Mouse (Mus musculus) forebrain, embryonic 14.5 days (tissue): ENCODE data around the gene Nasp. TPM values are rescaled to one million over a fixed set of nuclear protein-coding genes. Genes with fewer than 3 reads are reported as not detected.

Experiments
- ATAC-seq: fragments of 200-750 bp; cut with Nextera tagmentation; 2 replicates; pipeline ENCODE4 v1.8.0; 2017; ENCODE audit warnings: mild to moderate bottlenecking, moderate library complexity
- DNase-seq: peaks from one replicate; pipeline ENCODE4 v3.0.0-alpha.2; 2015; ENCODE audit warnings: low spot score
- H3K27ac ChIP-seq: fragments of 300-500 bp; sonication (generic); 2 replicates; pipeline ENCODE4 v1.5.1; 2014; ENCODE audit warnings: low read depth, mild to moderate bottlenecking, control low read depth, low read length, moderate library complexity
- H3K27me3 ChIP-seq: fragments of 300-500 bp; sonication (generic); replicated peaks from 2 replicates; pipeline ENCODE4 v1.6.1; 2014; ENCODE audit warnings: low read length, control low read depth, mixed read lengths; ENCODE audit not compliant: control insufficient read depth, insufficient read depth
- H3K36me3 ChIP-seq: fragments of 300-500 bp; sonication (generic); 2 replicates; pipeline ENCODE4 v1.6.1; 2014; ENCODE audit warnings: low read length, control low read depth; ENCODE audit not compliant: control insufficient read depth, insufficient read depth
- H3K4me1 ChIP-seq: fragments of 300-500 bp; sonication (generic); 2 replicates; pipeline ENCODE4 v1.6.1; 2014; ENCODE audit warnings: antibody characterized with exemption, low read length, control low read depth; ENCODE audit not compliant: control insufficient read depth, insufficient read depth
- H3K4me2 ChIP-seq: fragments of 300-500 bp; sonication (generic); 2 replicates; pipeline ENCODE4 v1.6.1; 2014; ENCODE audit warnings: mild to moderate bottlenecking, control low read depth, low read length
- H3K4me3 ChIP-seq: fragments of 300-500 bp; sonication (generic); 2 replicates; pipeline ENCODE4 v1.5.1; 2014; ENCODE audit warnings: low read depth, low read length, control low read depth
- H3K9ac ChIP-seq: fragments of 300-500 bp; sonication (generic); 2 replicates; pipeline ENCODE4 v1.6.1; 2014; ENCODE audit warnings: mild to moderate bottlenecking, low read length, control low read depth, moderate library complexity
- H3K9me3 ChIP-seq: fragments of 300-500 bp; sonication (generic); replicated peaks from 2 replicates; pipeline ENCODE4 v1.6.1; 2016; ENCODE audit warnings: low read length, control low read depth, mixed read lengths; ENCODE audit not compliant: control insufficient read depth
- WGBS: fragments of 180-500 bp; shearing (Covaris S2); extraction: QIAGEN DNeasy Blood & Tissue Kit; methylation state at CpG from one replicate; pipeline ENCODE4 v1.1.7; 2014; 5-methylcytosine and 5-hydroxymethylcytosine counted together
- polyA plus RNA-seq: library from polyadenylated mRNA; unstranded; fragments of >200 nt; fragmentation: Nextera tagmentation; extraction: Ambion mirVana; gene quantifications from 2 replicates; pipeline ENCODE4 v1.2.1, GENCODE M21; 2014

Gene Nasp
- polyA plus RNA-seq, 1 experiment from 2014 or later: 125 TPM

DNA sequence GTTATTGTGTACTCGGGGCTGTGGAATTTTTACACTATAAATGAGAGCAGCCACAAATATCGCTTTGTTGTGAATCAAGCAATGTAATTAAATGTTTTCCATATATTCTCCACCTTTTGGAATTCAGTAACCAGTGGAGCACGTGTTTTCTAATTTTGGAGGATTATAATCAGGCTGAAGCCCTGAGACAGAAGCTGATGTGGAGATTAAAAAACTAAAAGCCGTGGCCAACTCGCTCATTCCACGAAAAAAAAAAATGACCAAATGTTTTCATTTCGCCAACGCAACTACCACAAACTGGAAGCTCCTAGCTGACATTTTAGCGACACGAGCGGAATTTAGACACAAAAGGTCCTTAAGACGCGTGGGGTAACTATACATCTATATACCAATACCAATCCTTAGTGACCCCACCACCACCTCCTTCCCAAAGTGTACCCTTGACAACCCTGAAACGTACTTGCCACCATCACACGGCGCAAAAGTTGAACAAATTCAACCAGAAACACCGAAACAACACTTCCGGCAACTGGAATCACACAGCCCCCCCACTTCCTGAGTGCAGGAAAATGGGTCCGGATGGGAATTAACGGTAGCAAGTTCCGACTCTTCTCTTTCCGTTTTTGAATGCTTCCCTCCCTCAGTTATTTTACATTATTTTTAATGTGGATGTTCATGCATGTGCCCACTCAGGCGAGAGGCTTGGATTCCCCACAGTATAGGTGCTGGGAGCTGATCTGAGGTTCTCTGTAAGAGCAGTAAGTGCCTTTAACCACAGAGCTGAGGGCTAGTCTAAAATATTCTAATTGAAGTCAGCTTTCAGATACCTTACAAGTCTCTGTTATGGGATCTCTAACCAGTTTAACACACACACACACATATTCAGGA is 72.1 kb downstream of the Nasp start, which contains the start of gene Tmem69:
Gene Tmem69, minus strand, starts transcription at position 524 of the 888 bp plus-strand sequence.
- Histone ChIP-seq H3K36me3 (peaks cover 17% of the 10 kb centered on the region), H3K27ac (peak within 1 kb of the TSS; percentile 85), H3K27me3 (no peaks in the 10 kb centered on the region), H3K4me3 (peak within 1 kb of the TSS; percentile 75), H3K9ac (peak within 1 kb of the TSS; percentile 79), H3K4me1 (peaks cover 17% of the 10 kb centered on the region), H3K4me2 (peak within 1 kb of the TSS; percentile 81), H3K9me3 (no peaks in the 10 kb centered on the region)
- DNase-seq: peak; percentile 88
- WGBS: 3% methylated on average over 23 of the region's 23 CpGs
- ATAC-seq: no peak

DNA sequence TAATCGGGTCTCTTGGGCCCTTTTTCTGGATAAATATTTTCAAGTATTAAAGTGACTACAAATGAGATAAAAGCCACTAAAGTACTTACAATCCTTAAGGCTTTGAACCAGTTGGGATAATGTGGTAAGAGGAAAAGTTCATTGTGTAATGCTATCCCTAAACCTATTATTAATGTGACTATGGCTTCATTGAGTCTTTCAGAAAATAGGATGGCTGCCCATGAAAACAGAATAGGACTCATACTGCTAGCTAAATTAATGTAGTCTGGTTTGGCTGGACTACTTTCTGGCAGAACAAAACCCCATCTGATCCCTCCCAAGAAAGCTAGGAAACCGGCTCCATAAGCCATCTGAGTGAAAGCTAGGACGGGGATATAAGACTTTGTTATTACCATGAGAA is 74.7 kb downstream of the Nasp start:
- H3K4me2 ChIP-seq: no peak overlapping the region
- peaks cover 4% of the 10 kb centered on the region; the same call in 1 of the 2 replicates for H3K4me1 ChIP-seq
- H3K36me3 ChIP-seq: peaks cover 17% of the 10 kb centered on the region
- H3K27ac ChIP-seq: no peak overlapping the region
- H3K9me3 ChIP-seq: no peaks in the 10 kb centered on the region
- ATAC-seq: no peak
- no peaks in the 10 kb centered on the region for H3K27me3 ChIP-seq
- no peak overlapping the region for H3K4me3 ChIP-seq
- H3K9ac ChIP-seq: no peak overlapping the region
- 82% methylated on average over 3 of the region's 3 CpGs for WGBS
- DNase-seq: no peak

Other genes with a start within 250 kb of the Nasp start
- 49.0 and 70.2 TPM in 2 replicates for gene Mast2, start 163.8 kb downstream of the Nasp start, polyA plus RNA-seq
- 5.4 and 5.8 TPM in 2 replicates for gene Ipp, start 120.4 kb downstream of the Nasp start, polyA plus RNA-seq
- 30.5 and 32.2 TPM in 2 replicates for gene Tmem69, start 72.0 kb downstream of the Nasp start, polyA plus RNA-seq
- 26.6 and 27.1 TPM in 2 replicates for gene Gpbp1l1, start 70.3 kb downstream of the Nasp start, polyA plus RNA-seq
- gene Ccdc17, start 31.3 kb downstream of the Nasp start, polyA plus RNA-seq: 3.1 and 3.8 TPM in 2 replicates
- 910 and 955 TPM in 2 replicates for gene Akr1a1, start 23.7 kb upstream of the Nasp start, polyA plus RNA-seq
- 561 and 632 TPM in 2 replicates for gene Prdx1, start 57.6 kb upstream of the Nasp start, polyA plus RNA-seq
- 13.2 and 15.2 TPM in 2 replicates for gene Mmachc, start 80.5 kb upstream of the Nasp start, polyA plus RNA-seq
- gene Ccdc163, start 80.6 kb upstream of the Nasp start, polyA plus RNA-seq: 14.6 and 16.9 TPM in 2 replicates
- 4.0 and 4.8 TPM in 2 replicates for gene Tesk2, start 93.0 kb upstream of the Nasp start, polyA plus RNA-seq
- 34.0 and 34.5 TPM in 2 replicates for gene Toe1, start 179.7 kb upstream of the Nasp start, polyA plus RNA-seq
- 8.0 and 8.9 TPM in 2 replicates for gene Mutyh, start 179.8 kb upstream of the Nasp start, polyA plus RNA-seq
- gene Hpdl, start 193.8 kb upstream of the Nasp start, polyA plus RNA-seq: 0.77 and 0.78 TPM in 2 replicates
- gene Zswim5, start 249.4 kb upstream of the Nasp start, polyA plus RNA-seq: 8.5 and 11.1 TPM in 2 replicates